Mouse (Mus musculus) cerebellum, postnatal 36 days (tissue): ENCODE measurements around the gene Extl2.

Source experiments
- DNase-seq, 2 experiments: peaks; one replicate each; pipeline ENCODE4 v3.0.0; 2021 to 2022; ENCODE audit warnings: mixed read lengths in 2 of 2

Gene Extl2

GRCm38 (mm10) chr3:116009622-116010344, 2.5 kb downstream of the Extl2 start:
- peak in 1 of 2 experiments; percentile 67 for DNase-seq

- DNase-seq: peak in 1 of 2 experiments; percentile 13
These were observed 7.6 kb downstream of the Extl2 start for GRCm38 (mm10) chr3:116014901-116015300.

GRCm38 (mm10) chr3:116016116-116016515, 8.9 kb downstream of the Extl2 start:
- DNase-seq: peak; percentile 68 to 77

GRCm38 (mm10) chr3:116018606-116019005, 11.3 kb downstream of the Extl2 start:
- peak in 1 of 2 experiments; percentile 41 for DNase-seq

- DNase-seq: peak in 1 of 2 experiments; percentile 18
These were observed 11.9 kb downstream of the Extl2 start for GRCm38 (mm10) chr3:116019136-116019535.

GRCm38 (mm10) chr3:116024236-116024635, 17.0 kb downstream of the Extl2 start:
- DNase-seq: no peak

- DNase-seq: no peak
These were observed 17.4 kb downstream of the Extl2 start for GRCm38 (mm10) chr3:116024669-116025068.

- peak; percentile 76 to 80 for DNase-seq
These were observed 18.4 kb downstream of the Extl2 start for GRCm38 (mm10) chr3:116025701-116026100.

GRCm38 (mm10) chr3:116026996-116027395, 19.7 kb downstream of the Extl2 start:
- peak in 1 of 2 experiments; percentile 17 for DNase-seq

- no peak for DNase-seq
These were observed 23.0 kb downstream of the Extl2 start for GRCm38 (mm10) chr3:116030152-116030788.

- no peak for DNase-seq
These were observed 26.1 kb downstream of the Extl2 start for GRCm38 (mm10) chr3:116033218-116033870.

- no peak for DNase-seq
These were observed 26.6 kb downstream of the Extl2 start for GRCm38 (mm10) chr3:116033871-116034222.

GRCm38 (mm10) chr3:116040776-116041175, 33.5 kb downstream of the Extl2 start:
- DNase-seq: no peak

- no peak for DNase-seq
These were observed 38.7 kb downstream of the Extl2 start for GRCm38 (mm10) chr3:116046000-116046399.

GRCm38 (mm10) chr3:116047034-116047433, 39.8 kb downstream of the Extl2 start:
- no peak for DNase-seq

GRCm38 (mm10) chr3:116057078-116057477, 49.8 kb downstream of the Extl2 start:
- DNase-seq: no peak

- DNase-seq: no peak
These were observed 53.1 kb downstream of the Extl2 start for GRCm38 (mm10) chr3:116060320-116060719.

GRCm38 (mm10) chr3:116062141-116062540, 54.9 kb downstream of the Extl2 start:
- no peak for DNase-seq

- no peak for DNase-seq
These were observed 65.3 kb downstream of the Extl2 start for GRCm38 (mm10) chr3:116072584-116072983.

GRCm38 (mm10) chr3:116076739-116077138, 69.5 kb downstream of the Extl2 start:
- no peak for DNase-seq

GRCm38 (mm10) chr3:116078490-116078889, 71.2 kb downstream of the Extl2 start:
- DNase-seq: no peak
